In the genomic region with DNA sequence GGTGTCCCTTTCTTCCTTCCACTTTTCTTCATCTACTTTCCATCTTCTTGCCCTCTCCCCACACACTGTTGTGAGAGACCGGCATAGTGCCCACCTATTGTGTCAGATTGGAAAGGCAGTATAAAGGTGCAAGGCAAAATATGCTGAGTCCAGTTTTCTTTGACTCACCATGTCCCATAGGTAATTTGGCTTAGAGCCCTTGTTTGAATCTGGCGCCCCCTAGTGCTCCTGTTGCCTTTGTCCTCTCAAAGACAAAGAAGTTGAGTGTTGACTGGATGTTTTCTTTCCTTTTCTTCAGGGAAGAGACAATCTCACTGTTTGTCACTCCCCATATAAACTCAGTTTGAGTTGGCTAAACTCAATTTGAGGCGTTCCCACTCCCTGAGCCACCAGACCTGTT, we compare ENCODE assay signal across 8 mouse cellular contexts.
A peak's percentile ranks its signal among the peaks of the same experiment; 100 is the strongest.
DNase-seq lines count a peak whose midpoint lies in the region; ATAC-seq and TF ChIP-seq lines count a peak whose summit lies in the region.

No protein-coding gene starts in this region.

- WGBS in heart, adult 2 months = 66% methylated on average over 3 of the region's 3 CpGs
- WGBS in thymus, adult 2 months = 65% methylated on average over 3 of the region's 3 CpGs

- TF ChIP-seq EP300 in heart, adult 2 months (IDR thresholded peaks at IDR 0.05; ENCODE audit: insufficient read depth, low read depth, low read length) = no peak

- DNase-seq in heart, adult 2 months = peak in 1 of 2 experiments; percentile 38
- no peak for DNase-seq in heart, adult 9 months (ENCODE audit: low spot score in 2 of 2)
- peak; percentile 19 for DNase-seq in thymus, adult 2 months
- DNase-seq in thymus, postnatal 0 days (ENCODE audit: low spot score) = no peak
- peak; percentile 58 for DNase-seq in cerebellum, adult 9-10 months
- peak; percentile 25 for DNase-seq in retina, embryonic 14.5 days (ENCODE audit: low spot score)

- H3K9ac ChIP-seq in heart, adult 2 months (ENCODE audit: low read depth, low read length) = no peak overlapping the region

- no peaks in the 10 kb centered on the region for H3K4me1 ChIP-seq in heart, adult 2 months (ENCODE audit: control insufficient read depth, insufficient read depth, low read length)
- no peaks in the 10 kb centered on the region for H3K4me1 ChIP-seq in thymus, adult 2 months (replicated peaks; ENCODE audit: control insufficient read depth, insufficient read depth, low read length)

- H3K27ac ChIP-seq in heart, adult 2 months = no peak overlapping the region
- no peak overlapping the region for H3K27ac ChIP-seq in thymus, adult 2 months (ENCODE audit: control insufficient read depth, insufficient read depth, low read length)

- ATAC-seq in granulocyte monocyte progenitor cell, adult 5-6 weeks (replicated peaks; ENCODE audit: poor library complexity, severe bottlenecking) = no peak
- ATAC-seq in megakaryocyte-erythroid progenitor cell, adult 5-6 weeks (replicated peaks; ENCODE audit: low FRiP score, low TSS enrichment, poor library complexity, severe bottlenecking) = no peak

- H3K36me3 ChIP-seq in heart, adult 2 months (ENCODE audit: control insufficient read depth, insufficient read depth, low read length) = no peaks in the 10 kb centered on the region
- H3K36me3 ChIP-seq in thymus, adult 2 months (ENCODE audit: control insufficient read depth, insufficient read depth, low read length) = no peaks in the 10 kb centered on the region

- TF ChIP-seq POLR2A in heart, adult 2 months (IDR thresholded peaks at IDR 0.05; ENCODE audit: insufficient read depth, low read depth, low read length) = no peak
- no peak for TF ChIP-seq POLR2A in thymus, adult 2 months (IDR thresholded peaks at IDR 0.05; ENCODE audit: control insufficient read depth, extremely low read depth, insufficient read depth, low read length, poor library complexity)

- intact Hi-C loops in heart, adult 2 months (cut with DNase I) = loop anchor here (5.0 kb wide), 1 partner anchor 360 kb away; no protein-coding TSS in a partner anchor

- H3K4me3 ChIP-seq in heart, adult 2 months = no peak overlapping the region
- H3K4me3 ChIP-seq in thymus, adult 2 months (ENCODE audit: control insufficient read depth, insufficient read depth, low read length) = no peak overlapping the region

- peak; percentile 57 for TF ChIP-seq CTCF in heart, adult 2 months (IDR thresholded peaks at IDR 0.05)
- TF ChIP-seq CTCF in thymus, adult 2 months (IDR thresholded peaks at IDR 0.05; ENCODE audit: borderline replicate concordance, control insufficient read depth, extremely low read depth, insufficient read depth, low read length, poor library complexity) = no peak

- H3K27me3 ChIP-seq in heart, adult 2 months (ENCODE audit: control insufficient read depth, insufficient read depth, low read length) = no peaks in the 10 kb centered on the region
- no peaks in the 10 kb centered on the region for H3K27me3 ChIP-seq in thymus, adult 2 months (ENCODE audit: control insufficient read depth, insufficient read depth, low read length)

- no peaks in the 10 kb centered on the region for H3K79me2 ChIP-seq in heart, adult 2 months (replicated peaks; ENCODE audit: control insufficient read depth, insufficient read depth, low read length)

Comparison
In these comparisons a context has a peak if more than half of its experiments do, and no peak if none do; other contexts are left out.
1. DNase-seq: peak in thymus, adult 2 months (single experiment), cerebellum, adult 9-10 months (single experiment) and retina, embryonic 14.5 days (single experiment); none in heart, adult 9 months (0 of 2) and thymus, postnatal 0 days (single experiment).